Comparison of ENCODE assay signal across 11 mouse cellular contexts in the genomic region with DNA sequence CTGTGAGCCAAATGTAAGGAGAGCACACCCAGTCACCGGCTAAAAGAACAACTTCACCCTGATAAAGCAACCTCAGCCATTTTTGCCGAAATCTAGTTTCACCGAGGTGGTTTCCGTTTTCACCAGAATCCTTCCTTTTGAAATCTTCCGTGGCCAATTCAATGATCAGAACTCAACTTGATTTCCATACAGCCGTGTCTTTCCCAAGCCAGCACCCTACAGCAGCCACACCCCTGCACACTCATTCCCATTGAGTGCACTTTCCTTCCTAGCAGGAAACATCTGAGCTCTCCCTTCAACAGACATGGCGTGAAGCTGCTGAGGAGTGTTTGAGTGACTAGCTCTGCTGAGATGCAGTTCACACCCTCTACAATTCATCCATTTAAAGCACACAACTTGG. TPM values are rescaled to one million over a fixed set of nuclear protein-coding genes. Genes with fewer than 3 reads are reported as not detected.
DNase-seq lines count a peak whose midpoint lies in the region; ATAC-seq lines count a peak whose summit lies in the region.
"Had no signal": no experiment of that assay in that cellular context is flagged by ENCODE, and none has a peak within 500 bp of the region (broad histone marks: within the 10 kb centered on the region; RNA-seq: fewer than 3 reads in every experiment).

No protein-coding gene starts in this region.

- no peak overlapping the region for H3K9ac ChIP-seq in embryonic facial prominence, embryonic 13.5 days
- H3K9ac ChIP-seq: embryonic facial prominence, embryonic 12.5 days had no signal

- DNase-seq in embryonic facial prominence, embryonic 10.5 days (ENCODE audit: low spot score), result no peak
- DNase-seq in lung, adult 18-20 months, result peak; percentile 40 to 46
- DNase-seq in lung, postnatal 14 days, result no peak
- peak; percentile 19 to 34 for DNase-seq in heart, postnatal 10 days
- DNase-seq in right cerebral cortex, postnatal 10 days (ENCODE audit: low spot score in 2 of 2), result no peak
- DNase-seq in cerebellum, postnatal 14 days, result no peak
- DNase-seq: adrenal gland, postnatal 10 days; gastrocnemius, postnatal 10 days had no signal

- H3K4me1 ChIP-seq in embryonic facial prominence, embryonic 13.5 days, result no peaks in the 10 kb centered on the region
- H3K4me1 ChIP-seq in embryonic facial prominence, embryonic 10.5 days, result peaks cover 12% of the 10 kb centered on the region

- ATAC-seq in embryonic facial prominence, embryonic 13.5 days (ENCODE audit: insufficient number of reproducible peaks, insufficient read depth, low FRiP score, low TSS enrichment, low read depth), result no peak
- peak; percentile 51 for ATAC-seq in megakaryocyte, adult 5-6 weeks (ENCODE audit: poor library complexity, severe bottlenecking)

- no peaks in the 10 kb centered on the region for H3K27me3 ChIP-seq in embryonic facial prominence, embryonic 13.5 days
- no peaks in the 10 kb centered on the region for H3K27me3 ChIP-seq in embryonic facial prominence, embryonic 10.5 days (replicated peaks; ENCODE audit: low read depth, poor library complexity, severe bottlenecking)
- H3K27me3 ChIP-seq: embryonic facial prominence, embryonic 12.5 days had no signal

- no peak overlapping the region for H3K4me3 ChIP-seq in embryonic facial prominence, embryonic 13.5 days
- no peak overlapping the region for H3K4me3 ChIP-seq in embryonic facial prominence, embryonic 10.5 days
- H3K4me3 ChIP-seq: embryonic facial prominence, embryonic 12.5 days had no signal

- H3K36me3 ChIP-seq in embryonic facial prominence, embryonic 13.5 days, result no peaks in the 10 kb centered on the region
- H3K36me3 ChIP-seq in embryonic facial prominence, embryonic 10.5 days (replicated peaks), result no peaks in the 10 kb centered on the region
- H3K36me3 ChIP-seq: embryonic facial prominence, embryonic 12.5 days had no signal

- H3K27ac ChIP-seq in embryonic facial prominence, embryonic 13.5 days, result peak overlapping the region; percentile 23; the same call in 1 of the 2 replicates
- H3K27ac ChIP-seq in embryonic facial prominence, embryonic 10.5 days (replicated peaks), result no peak overlapping the region
- H3K27ac ChIP-seq: embryonic facial prominence, embryonic 12.5 days had no signal

- no peaks in the 10 kb centered on the region for H3K9me3 ChIP-seq in embryonic facial prominence, embryonic 13.5 days
- no peaks in the 10 kb centered on the region for H3K9me3 ChIP-seq in embryonic facial prominence, embryonic 10.5 days
- H3K9me3 ChIP-seq: embryonic facial prominence, embryonic 12.5 days had no signal

- WGBS in embryonic facial prominence, embryonic 13.5 days, result 76% methylated on average over 7 of the region's 7 CpGs
- WGBS in embryonic facial prominence, embryonic 10.5 days, result 85% methylated on average over 7 of the region's 7 CpGs

- intact Hi-C loops in heart, postnatal 10 days (cut with DNase I), result no loop called here

- no peak overlapping the region for H3K4me2 ChIP-seq in embryonic facial prominence, embryonic 13.5 days
- H3K4me2 ChIP-seq: embryonic facial prominence, embryonic 12.5 days had no signal

RNA-seq across cellular contexts. Expression of a gene that starts 9.8 kb away (rescaled TPM):
- 2.3 and 2.4 TPM in 2 replicates for polyA plus RNA-seq in embryonic facial prominence, embryonic 13.5 days (2015; fragmentation: Nextera tagmentation; extraction: Ambion mirVana)
- polyA plus RNA-seq in embryonic facial prominence, embryonic 10.5 days (2016; fragmentation: Nextera tagmentation; extraction: Ambion mirVana), result 0.67 and 1.0 TPM in 2 replicates
- total RNA-seq in heart, postnatal 10 days (2021), result 1 to 10 TPM; 8.0 to 8.7 TPM
- 7.0 and 9.5 TPM in 2 replicates for total RNA-seq in megakaryocyte, adult 5-6 weeks (2015)
- total RNA-seq in megakaryocyte, adult 5-6 weeks (2017), result 16.8 and 17.1 TPM in 2 replicates

RNA-seq across cellular contexts. Expression of a gene that starts 52.3 kb away (rescaled TPM):
- polyA plus RNA-seq in embryonic facial prominence, embryonic 13.5 days (2015; fragmentation: Nextera tagmentation; extraction: Ambion mirVana), result 62.6 and 75.3 TPM in 2 replicates
- 43.9 and 50.6 TPM in 2 replicates for polyA plus RNA-seq in embryonic facial prominence, embryonic 10.5 days (2016; fragmentation: Nextera tagmentation; extraction: Ambion mirVana)
- total RNA-seq in heart, postnatal 10 days (2021), result 10 to 100 TPM; 48.5 to 59.8 TPM
- 24.0 and 24.3 TPM in 2 replicates for total RNA-seq in megakaryocyte, adult 5-6 weeks (2015)
- 50.1 and 61.1 TPM in 2 replicates for total RNA-seq in megakaryocyte, adult 5-6 weeks (2017)

Comparison
In these comparisons a context has a peak if more than half of its experiments do, and no peak if none do; other contexts are left out.
1. DNase-seq: peak in lung, adult 18-20 months (2 of 2) and heart, postnatal 10 days (2 of 2); none in embryonic facial prominence, embryonic 10.5 days (single experiment), lung, postnatal 14 days (single experiment), right cerebral cortex, postnatal 10 days (0 of 2) and cerebellum, postnatal 14 days (0 of 2).